Mouse (Mus musculus): ENCODE data around the gene Xirp1. TPM values are rescaled to one million over a fixed set of nuclear protein-coding genes. Genes with fewer than 3 reads are reported as not detected.

The Xirp1 gene
- polyA plus RNA-seq (2015; fragmentation: Nextera tagmentation; extraction: Ambion mirVana) = 0.05 and 0.11 TPM in 2 replicates

- Histone ChIP-seq H3K27me3 (ENCODE audit: control insufficient read depth, insufficient read depth, low read length) (no peaks in the 10 kb centered on the region), H3K4me3 (ENCODE audit: low read depth, low read length) (no peak within 1 kb of the TSS), H3K9me3 (ENCODE audit: control insufficient read depth, low read length) (no peaks in the 10 kb centered on the region), H3K4me2 (replicated peaks; ENCODE audit: low read depth) (no peak within 1 kb of the TSS), H3K9ac (ENCODE audit: low read length) (no peak within 1 kb of the TSS), H3K36me3 (ENCODE audit: control insufficient read depth, insufficient read depth, low read length) (no peaks in the 10 kb centered on the region), H3K4me1 (replicated peaks; ENCODE audit: control insufficient read depth, insufficient read depth) (no peaks in the 10 kb centered on the region), H3K27ac (replicated peaks) (no peak within 1 kb of the TSS)
- no peak for TF ChIP-seq EP300 (optimal IDR thresholded peaks at IDR 0.05)
- TF ChIP-seq CTCF (IDR thresholded peaks at IDR 0.05; ENCODE audit: low read depth) = no peak
- WGBS = 82% methylated on average over 18 of the region's 18 CpGs
- DNase-seq (ENCODE audit: low spot score) = no peak
- no peak for ATAC-seq (ENCODE audit: low FRiP score, low TSS enrichment)
These were observed at the start of gene Xirp1 for GRCm38 (mm10) chr9:120023086-120023811. TSS of gene Xirp1 (minus strand) at chr9:120023598.

DNA sequence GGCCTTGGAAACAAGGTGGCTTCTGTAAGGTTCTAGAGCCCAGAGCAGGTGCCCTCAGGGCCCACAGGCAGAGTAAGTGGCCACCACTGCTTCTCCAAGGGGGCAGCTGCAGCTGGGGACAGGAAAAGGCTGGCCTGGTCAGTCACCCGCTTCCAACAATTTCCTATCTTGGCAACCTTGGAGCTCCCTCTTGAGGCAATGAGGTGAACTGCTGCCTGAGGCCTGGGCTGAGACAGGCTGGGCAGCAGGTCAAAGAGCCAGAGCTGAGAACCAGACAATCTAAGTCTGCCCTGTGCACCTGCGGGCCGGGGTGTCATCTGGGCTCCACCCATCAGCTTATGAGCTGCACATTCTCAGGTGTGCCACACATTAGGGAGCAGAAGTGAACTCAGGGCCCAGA lies 49.8 kb upstream of the Xirp1 start:
- no peaks in the 10 kb centered on the region for H3K4me1 ChIP-seq (replicated peaks; ENCODE audit: control insufficient read depth, insufficient read depth)
- no peaks in the 10 kb centered on the region for H3K27me3 ChIP-seq (ENCODE audit: control insufficient read depth, insufficient read depth, low read length)
- H3K4me3 ChIP-seq (ENCODE audit: low read depth, low read length) = no peak overlapping the region
- no peak overlapping the region for H3K4me2 ChIP-seq (replicated peaks; ENCODE audit: low read depth)
- ATAC-seq (ENCODE audit: low FRiP score, low TSS enrichment) (peak; percentile 40), DNase-seq (ENCODE audit: low spot score) (peak; percentile 87)
- 16% methylated on average over 3 of the region's 3 CpGs for WGBS
- H3K36me3 ChIP-seq (ENCODE audit: control insufficient read depth, insufficient read depth, low read length) = no peaks in the 10 kb centered on the region
- TF ChIP-seq EP300 (optimal IDR thresholded peaks at IDR 0.05) (no peak), CTCF (IDR thresholded peaks at IDR 0.05; ENCODE audit: low read depth) (peak; percentile 95)
- no peak overlapping the region for H3K27ac ChIP-seq (replicated peaks)
- H3K9me3 ChIP-seq (ENCODE audit: control insufficient read depth, low read length) = no peaks in the 10 kb centered on the region
- no peak overlapping the region for H3K9ac ChIP-seq (ENCODE audit: low read length)

DNA sequence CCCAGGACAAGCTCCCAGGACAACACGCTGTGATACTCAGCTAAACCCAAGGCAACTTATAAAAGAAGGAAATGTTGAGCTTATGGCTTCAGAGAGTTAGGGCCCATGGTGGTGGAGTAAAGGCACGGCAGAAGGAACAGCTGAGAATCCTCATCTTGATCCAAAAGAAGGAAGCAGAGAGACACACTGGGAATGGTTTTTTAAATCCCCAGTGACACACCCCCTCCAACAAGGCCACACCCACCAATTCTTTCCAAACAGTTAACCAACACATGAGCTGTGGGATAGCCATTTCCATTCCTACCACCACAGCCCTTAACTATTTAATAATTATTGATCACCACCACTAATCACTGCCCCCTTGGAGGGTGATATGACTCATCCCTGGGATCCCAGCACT lies 47.9 kb upstream of the Xirp1 start:
- no peak overlapping the region for H3K27ac ChIP-seq (replicated peaks)
- no peaks in the 10 kb centered on the region for H3K36me3 ChIP-seq (ENCODE audit: control insufficient read depth, insufficient read depth, low read length)
- DNase-seq (ENCODE audit: low spot score) (no peak), ATAC-seq (ENCODE audit: low FRiP score, low TSS enrichment) (no peak)
- no peaks in the 10 kb centered on the region for H3K9me3 ChIP-seq (ENCODE audit: control insufficient read depth, low read length)
- H3K4me3 ChIP-seq (ENCODE audit: low read depth, low read length) = no peak overlapping the region
- H3K4me1 ChIP-seq (replicated peaks; ENCODE audit: control insufficient read depth, insufficient read depth) = no peaks in the 10 kb centered on the region
- no peaks in the 10 kb centered on the region for H3K27me3 ChIP-seq (ENCODE audit: control insufficient read depth, insufficient read depth, low read length)
- H3K4me2 ChIP-seq (replicated peaks; ENCODE audit: low read depth) = no peak overlapping the region
- TF ChIP-seq CTCF (IDR thresholded peaks at IDR 0.05; ENCODE audit: low read depth) (no peak), EP300 (optimal IDR thresholded peaks at IDR 0.05) (no peak)
- WGBS = 48% methylated on average over 2 of the region's 2 CpGs
- no peak overlapping the region for H3K9ac ChIP-seq (ENCODE audit: low read length)

DNA sequence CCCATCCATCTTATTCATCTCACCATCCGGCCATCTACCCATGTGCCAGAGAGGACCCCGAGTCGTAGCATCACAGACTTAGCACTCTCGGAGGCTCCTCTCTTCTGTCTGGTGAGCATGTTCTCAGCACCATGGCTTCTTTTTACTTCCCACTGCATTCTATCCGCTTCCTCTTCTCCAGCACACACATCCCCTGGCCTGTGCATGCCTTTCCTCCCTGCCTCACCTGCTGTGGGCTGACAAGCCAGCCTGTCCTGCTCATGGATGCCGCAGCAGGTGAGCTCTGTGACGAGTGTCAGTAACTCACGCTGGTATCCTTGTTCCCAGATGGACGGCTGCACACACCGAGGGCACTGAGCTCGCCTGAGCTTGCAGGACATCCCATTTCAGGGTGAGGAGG lies 46.4 kb upstream of the Xirp1 start, which contains the start of gene Cx3cr1:
Gene Cx3cr1 (minus strand): TSS at position 101 of the 400 bp plus-strand sequence.
- no peak within 1 kb of the TSS for H3K27ac ChIP-seq (replicated peaks)
- H3K36me3 ChIP-seq (ENCODE audit: control insufficient read depth, insufficient read depth, low read length) = no peaks in the 10 kb centered on the region
- H3K9ac ChIP-seq (ENCODE audit: low read length) = no peak within 1 kb of the TSS
- TF ChIP-seq CTCF (IDR thresholded peaks at IDR 0.05; ENCODE audit: low read depth) (no peak), EP300 (optimal IDR thresholded peaks at IDR 0.05) (no peak)
- WGBS = 82% methylated on average over 11 of the region's 11 CpGs
- H3K4me1 ChIP-seq (replicated peaks; ENCODE audit: control insufficient read depth, insufficient read depth) = no peaks in the 10 kb centered on the region
- DNase-seq (ENCODE audit: low spot score) (no peak), ATAC-seq (ENCODE audit: low FRiP score, low TSS enrichment) (no peak)
- no peaks in the 10 kb centered on the region for H3K9me3 ChIP-seq (ENCODE audit: control insufficient read depth, low read length)
- no peaks in the 10 kb centered on the region for H3K27me3 ChIP-seq (ENCODE audit: control insufficient read depth, insufficient read depth, low read length)
- H3K4me2 ChIP-seq (replicated peaks; ENCODE audit: low read depth) = no peak within 1 kb of the TSS
- H3K4me3 ChIP-seq (ENCODE audit: low read depth, low read length) = no peak within 1 kb of the TSS

DNA sequence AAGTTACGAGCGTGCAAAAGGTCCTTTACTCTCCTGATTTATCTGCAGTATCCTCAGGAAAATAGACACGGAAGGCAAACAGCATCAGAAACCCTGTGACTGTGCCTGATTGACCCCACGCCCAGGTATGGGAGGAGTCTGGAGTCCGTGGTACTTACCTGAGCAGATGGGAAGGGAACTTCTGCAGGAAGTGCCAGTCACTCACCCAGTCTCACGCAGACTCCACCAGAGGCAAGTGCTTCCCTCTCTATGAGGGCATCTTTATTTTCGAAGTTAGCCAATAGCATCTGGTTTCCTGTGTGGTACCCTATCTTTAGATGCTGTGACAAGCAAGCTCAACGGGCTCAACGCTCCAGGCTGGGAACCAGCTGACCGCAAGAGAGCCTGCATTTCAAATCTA lies 44.6 kb upstream of the Xirp1 start:
- H3K9ac ChIP-seq (ENCODE audit: low read length) = no peak overlapping the region
- ATAC-seq (ENCODE audit: low FRiP score, low TSS enrichment) (peak; percentile 55; the same call in 1 of the 2 replicates), DNase-seq (ENCODE audit: low spot score) (peak; percentile 58)
- H3K27ac ChIP-seq (replicated peaks) = no peak overlapping the region
- no peaks in the 10 kb centered on the region for H3K4me1 ChIP-seq (replicated peaks; ENCODE audit: control insufficient read depth, insufficient read depth)
- WGBS = 45% methylated on average over 10 of the region's 10 CpGs
- no peaks in the 10 kb centered on the region for H3K27me3 ChIP-seq (ENCODE audit: control insufficient read depth, insufficient read depth, low read length)
- H3K9me3 ChIP-seq (ENCODE audit: control insufficient read depth, low read length) = no peaks in the 10 kb centered on the region
- TF ChIP-seq CTCF (IDR thresholded peaks at IDR 0.05; ENCODE audit: low read depth) = no peak
- no peak for TF ChIP-seq EP300 (optimal IDR thresholded peaks at IDR 0.05)
- H3K4me2 ChIP-seq (replicated peaks; ENCODE audit: low read depth) = no peak overlapping the region
- no peaks in the 10 kb centered on the region for H3K36me3 ChIP-seq (ENCODE audit: control insufficient read depth, insufficient read depth, low read length)
- H3K4me3 ChIP-seq (ENCODE audit: low read depth, low read length) = no peak overlapping the region

DNA sequence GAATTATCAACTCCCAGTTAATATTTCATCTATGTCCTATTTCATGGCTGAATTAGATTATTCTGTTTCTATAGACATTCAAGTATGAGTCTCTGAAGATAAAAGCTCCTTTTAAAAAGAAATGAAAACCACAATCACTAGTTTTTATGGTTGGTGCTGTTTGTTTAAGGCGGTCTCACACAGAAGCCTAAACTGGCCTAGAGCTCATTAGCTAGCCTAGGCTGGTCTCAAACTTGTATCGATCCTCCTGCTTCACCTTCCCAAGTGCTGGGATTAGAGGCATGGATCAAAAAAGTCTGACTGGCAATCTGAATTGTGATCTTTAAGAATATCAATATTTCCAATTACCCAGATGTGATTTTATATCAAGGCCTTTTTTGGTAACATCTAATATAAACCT lies 44.2 kb upstream of the Xirp1 start:
- no peaks in the 10 kb centered on the region for H3K36me3 ChIP-seq (ENCODE audit: control insufficient read depth, insufficient read depth, low read length)
- no peaks in the 10 kb centered on the region for H3K4me1 ChIP-seq (replicated peaks; ENCODE audit: control insufficient read depth, insufficient read depth)
- 54% methylated on average over 2 of the region's 2 CpGs for WGBS
- no peak for TF ChIP-seq EP300 (optimal IDR thresholded peaks at IDR 0.05)
- TF ChIP-seq CTCF (IDR thresholded peaks at IDR 0.05; ENCODE audit: low read depth) = no peak
- H3K9me3 ChIP-seq (ENCODE audit: control insufficient read depth, low read length) = no peaks in the 10 kb centered on the region
- H3K27ac ChIP-seq (replicated peaks) = no peak overlapping the region
- no peak for ATAC-seq (ENCODE audit: low FRiP score, low TSS enrichment)
- no peak overlapping the region for H3K4me2 ChIP-seq (replicated peaks; ENCODE audit: low read depth)
- H3K4me3 ChIP-seq (ENCODE audit: low read depth, low read length) = no peak overlapping the region
- no peak for DNase-seq (ENCODE audit: low spot score)
- no peak overlapping the region for H3K9ac ChIP-seq (ENCODE audit: low read length)
- no peaks in the 10 kb centered on the region for H3K27me3 ChIP-seq (ENCODE audit: control insufficient read depth, insufficient read depth, low read length)
